ENCODE assay signal across 21 mouse cellular contexts in the genomic region with DNA sequence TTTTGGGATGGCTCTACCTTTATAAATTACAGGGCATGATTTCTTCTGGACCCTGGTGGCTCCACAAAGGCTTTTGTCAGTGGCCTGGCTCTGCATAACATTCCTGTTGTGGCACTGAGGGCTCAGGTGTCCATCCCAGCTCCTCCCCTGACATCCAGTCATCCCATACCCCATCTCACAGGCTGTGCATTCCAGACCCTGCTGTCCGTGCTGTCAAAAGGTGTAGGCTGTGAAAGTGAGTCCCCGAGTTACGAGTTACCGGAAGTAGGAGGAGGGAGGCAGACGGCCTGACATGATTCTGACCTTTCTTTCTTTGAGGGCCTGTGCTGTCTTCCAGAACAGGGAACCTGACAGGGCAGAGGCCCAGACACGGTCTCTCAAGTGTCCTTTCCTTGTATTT.
"Had no signal": no experiment of that assay in that cellular context is flagged by ENCODE, and none has a peak within 500 bp of the region (broad histone marks: within the 10 kb centered on the region; RNA-seq: fewer than 3 reads in every experiment).

No protein-coding gene starts in this region.

- H3K4me2 ChIP-seq: liver, embryonic 12.5 days; liver, embryonic 15.5 days; lung, embryonic 15.5 days; midbrain, embryonic 13.5 days had no signal

- H3K9ac ChIP-seq: liver, embryonic 12.5 days; liver, embryonic 15.5 days; lung, embryonic 15.5 days; midbrain, embryonic 13.5 days had no signal

- H3K4me1 ChIP-seq: liver, embryonic 12.5 days; liver, embryonic 15.5 days; lung, embryonic 15.5 days; midbrain, embryonic 10.5 days; midbrain, embryonic 13.5 days had no signal

- H3K4me3 ChIP-seq: left cerebral cortex, adult 2 months; liver, embryonic 12.5 days; liver, embryonic 15.5 days; lung, embryonic 15.5 days; midbrain, embryonic 10.5 days; midbrain, embryonic 13.5 days; myocyte had no signal

- H3K27me3 ChIP-seq: liver, embryonic 12.5 days; liver, embryonic 15.5 days; lung, embryonic 15.5 days had no signal

- H3K36me3 ChIP-seq: liver, embryonic 12.5 days; liver, embryonic 15.5 days; lung, embryonic 15.5 days; midbrain, embryonic 10.5 days; midbrain, embryonic 13.5 days had no signal

- DNase-seq: layer of hippocampus, postnatal 36 days; left cerebral cortex, postnatal 4 days; liver; lung, adult 18-20 months; lung, postnatal 10 days; lung, postnatal 36 days; right cerebral cortex, postnatal 4 days; thymus, adult 2 months; thymus, postnatal 14 days; thymus, postnatal 4 days had no signal

- ATAC-seq: inflammation-experienced regulatory T-cells, adult 6 months; intestine, embryonic 16.5 days; liver, embryonic 12.5 days; midbrain, embryonic 13.5 days; midbrain, embryonic 16.5 days had no signal

- H3K27ac ChIP-seq: left cerebral cortex, adult 2 months; liver, embryonic 12.5 days; liver, embryonic 15.5 days; lung, embryonic 15.5 days; midbrain, embryonic 10.5 days; midbrain, embryonic 13.5 days; stomach, postnatal 0 days had no signal

- H3K9me3 ChIP-seq: liver, embryonic 12.5 days; liver, embryonic 15.5 days; lung, embryonic 15.5 days; midbrain, embryonic 10.5 days; midbrain, embryonic 13.5 days had no signal
